In genomic region chr11:42845795-42846194, GRCm38 (mm10) we compare ENCODE assay signal across 15 mouse cellular contexts.
"Had no signal": no experiment of that assay in that cellular context is flagged by ENCODE, and none has a peak within 500 bp of the region (broad histone marks: within the 10 kb centered on the region; RNA-seq: fewer than 3 reads in every experiment).

No protein-coding gene starts in this region.

- H3K27ac ChIP-seq: kidney, postnatal 0 days; layer of hippocampus, adult 2 months; limb, embryonic 12.5 days; liver, embryonic 13.5 days; lung, embryonic 15.5 days; midbrain, embryonic 13.5 days; neural tube, embryonic 15.5 days; stomach, postnatal 0 days had no signal

- H3K4me2 ChIP-seq: limb, embryonic 12.5 days; liver, embryonic 13.5 days; lung, embryonic 15.5 days; midbrain, embryonic 13.5 days; neural tube, embryonic 15.5 days had no signal

- H3K36me3 ChIP-seq: limb, embryonic 12.5 days; liver, embryonic 13.5 days; lung, embryonic 15.5 days; midbrain, embryonic 13.5 days; neural tube, embryonic 15.5 days had no signal

- H3K9ac ChIP-seq: limb, embryonic 12.5 days; liver, embryonic 13.5 days; liver, postnatal 0 days; lung, embryonic 15.5 days; midbrain, embryonic 13.5 days; neural tube, embryonic 15.5 days had no signal

- H3K9me3 ChIP-seq: limb, embryonic 12.5 days; liver, embryonic 13.5 days; lung, embryonic 15.5 days; midbrain, embryonic 13.5 days; neural tube, embryonic 15.5 days had no signal

- H3K27me3 ChIP-seq: limb, embryonic 12.5 days; liver, embryonic 13.5 days; lung, embryonic 15.5 days; midbrain, embryonic 13.5 days; neural tube, embryonic 15.5 days had no signal

- DNase-seq: kidney, postnatal 4 days; liver; liver, embryonic 13.5 days; liver, postnatal 0 days; lung, postnatal 14 days; right cerebral cortex, adult 18-20 months; thymus, postnatal 4 days had no signal

- H3K4me1 ChIP-seq: limb, embryonic 12.5 days; liver, embryonic 13.5 days; lung, embryonic 15.5 days; midbrain, embryonic 13.5 days; neural tube, embryonic 15.5 days had no signal

- H3K4me3 ChIP-seq: layer of hippocampus, adult 2 months; limb, embryonic 12.5 days; liver, embryonic 13.5 days; lung, embryonic 15.5 days; midbrain, embryonic 13.5 days; myocyte; neural tube, embryonic 15.5 days had no signal

- ATAC-seq: liver, postnatal 0 days; midbrain, embryonic 13.5 days had no signal
